Mouse (Mus musculus) bone marrow macrophage, adult 2 months (primary cell): ENCODE measurements around the gene Kif11. TPM values are rescaled to one million over a fixed set of nuclear protein-coding genes. Genes with fewer than 3 reads are reported as not detected.
A peak's percentile ranks its signal among the peaks of the same experiment; 100 is the strongest.

Experiments used
- H3K27ac ChIP-seq: 2 replicates; pipeline ENCODE4 v1.5.1; 2012; ENCODE audit warnings: low read depth, low read length; ENCODE audit not compliant: insufficient read depth
- H3K4me1 ChIP-seq: 2 replicates; pipeline ENCODE4 v1.6.1; 2012; ENCODE audit warnings: low read length; ENCODE audit not compliant: control insufficient read depth, insufficient read depth
- H3K4me3 ChIP-seq: 2 replicates; pipeline ENCODE4 v1.5.1; 2012; ENCODE audit warnings: mild to moderate bottlenecking, low read length, moderate library complexity; ENCODE audit not compliant: insufficient read depth
- CTCF ChIP-seq: IDR thresholded peaks from 2 replicates; pipeline ENCODE4 v1.5.1; 2012; ENCODE audit warnings: low read depth, mild to moderate bottlenecking, low read length, moderate library complexity
- POLR2A ChIP-seq: IDR thresholded peaks from 2 replicates; pipeline ENCODE4 v1.6.1; 2012; ENCODE audit warnings: mild to moderate bottlenecking, low read depth, low read length, borderline replicate concordance
- polyA plus RNA-seq: library from polyadenylated mRNA; stranded (reverse); fragments of >200 nt; gene quantifications from 2 replicates; pipeline ENCODE4 v1.2.4, GENCODE M21; 2012; ENCODE audit not compliant: missing spikeins, insufficient read depth, insufficient read length

The Kif11 gene
- polyA plus RNA-seq, 1 experiment: 34.9 TPM

DNA sequence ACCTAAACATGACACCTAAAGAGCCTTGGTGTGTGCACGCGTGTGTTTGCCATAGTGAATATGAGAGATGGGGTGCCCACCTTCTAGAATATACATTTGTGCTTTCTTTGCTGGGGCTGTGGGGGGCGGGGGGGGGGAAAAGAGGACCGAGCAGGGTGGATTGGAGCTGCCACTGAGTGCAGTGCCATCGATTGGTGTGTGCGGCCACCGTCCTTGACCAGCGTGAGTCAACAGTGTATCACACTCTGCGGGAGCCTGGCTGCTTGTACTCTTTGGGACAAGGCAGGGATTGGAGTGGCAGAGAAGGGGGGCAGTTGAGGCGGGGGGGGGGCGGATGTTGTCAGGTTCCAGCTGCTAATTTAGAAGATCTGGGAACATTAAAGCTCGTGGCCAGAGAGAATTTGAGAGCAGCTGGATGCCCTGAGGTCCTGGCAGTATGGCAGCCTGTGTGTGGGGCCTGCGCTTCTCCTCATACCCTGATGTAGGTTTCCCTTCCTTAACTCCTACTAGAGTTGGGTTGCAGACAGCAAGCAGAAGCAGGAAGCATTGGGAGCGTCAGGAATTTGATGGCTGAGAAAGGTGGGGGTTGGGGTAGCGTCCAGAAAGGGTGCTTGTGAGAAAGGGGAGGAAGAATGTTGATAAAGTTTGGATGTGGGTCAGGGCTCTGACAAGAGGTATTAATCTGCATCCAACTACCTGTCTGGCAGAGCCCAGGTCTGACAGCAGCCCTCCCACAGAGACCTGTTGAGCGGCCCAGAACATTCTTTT, 64.7 kb downstream of the Kif11 start:
- Histone ChIP-seq H3K4me1 (peaks cover 25% of the 10 kb centered on the region), H3K4me3 (no peak overlapping the region), H3K27ac (no peak overlapping the region)
- TF ChIP-seq POLR2A (no peak), CTCF (no peak)

DNA sequence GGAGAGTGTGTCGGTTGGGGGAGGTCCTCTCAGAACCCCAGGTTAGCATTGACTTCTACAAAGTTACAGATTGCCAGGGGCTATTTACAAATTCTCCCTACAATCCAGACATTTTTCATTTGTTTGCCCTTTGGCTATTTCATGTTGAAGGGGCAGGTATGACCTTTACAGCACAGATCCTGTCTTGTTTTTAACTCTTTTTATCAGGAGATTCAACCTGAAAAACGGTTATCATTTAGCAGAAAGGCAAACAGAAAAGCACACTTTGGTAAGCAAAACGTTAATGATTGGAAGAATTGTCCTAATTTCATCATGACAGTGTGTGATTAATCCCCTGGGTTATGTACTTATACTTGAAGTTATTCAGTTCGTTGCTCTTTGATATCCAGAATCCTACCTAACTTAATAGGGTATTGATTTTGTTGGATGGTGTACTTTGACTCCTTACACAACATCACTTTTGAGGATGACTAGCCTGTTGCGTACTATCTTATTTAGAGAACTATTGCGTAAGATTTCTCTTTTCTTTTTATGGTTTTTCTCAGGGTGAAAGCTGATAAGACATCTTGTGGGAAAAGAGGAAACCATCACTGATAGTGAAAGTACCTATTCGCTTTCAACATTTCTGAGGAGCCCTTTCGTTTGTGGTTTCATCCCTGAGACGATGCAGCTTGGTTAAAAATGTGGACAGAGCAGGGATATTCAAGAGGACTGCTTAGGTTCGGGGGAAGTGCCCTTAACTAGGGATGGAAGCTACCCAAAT, 66.5 kb downstream of the Kif11 start:
- Histone ChIP-seq H3K27ac (no peak overlapping the region), H3K4me1 (peaks cover 23% of the 10 kb centered on the region), H3K4me3 (no peak overlapping the region)
- TF ChIP-seq POLR2A: no peak
- no peak for TF ChIP-seq CTCF

DNA sequence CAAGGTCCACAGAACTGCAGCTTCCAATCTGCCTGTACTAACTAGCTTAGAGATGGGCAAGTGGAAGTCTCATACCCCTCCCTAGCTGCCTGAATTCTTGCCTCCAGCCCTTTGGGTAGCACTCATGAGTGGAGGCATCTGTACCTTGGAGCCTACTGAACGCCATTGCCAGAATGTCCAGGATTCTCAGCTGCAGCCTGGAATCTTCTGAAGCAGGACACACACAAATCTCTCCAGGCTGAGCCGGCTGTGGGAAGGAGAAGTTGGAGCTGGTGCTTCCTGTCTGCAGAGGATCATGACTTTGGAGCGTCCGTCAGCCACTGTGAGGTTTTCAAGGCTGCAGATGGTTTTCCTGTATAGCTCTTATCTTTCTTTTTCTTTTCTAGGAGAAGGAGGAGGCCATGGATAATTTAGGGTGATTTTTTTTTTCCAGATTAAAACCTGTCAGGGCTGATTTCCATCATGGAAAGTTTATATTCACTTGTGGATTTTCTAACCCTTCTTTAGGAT, 67.5 kb downstream of the Kif11 start:
- Histone ChIP-seq H3K4me3 (no peak overlapping the region), H3K27ac (peak overlapping the region; percentile 25; the same call in 1 of the 2 replicates), H3K4me1 (peaks cover 26% of the 10 kb centered on the region)
- no peak for TF ChIP-seq CTCF
- no peak for TF ChIP-seq POLR2A

DNA sequence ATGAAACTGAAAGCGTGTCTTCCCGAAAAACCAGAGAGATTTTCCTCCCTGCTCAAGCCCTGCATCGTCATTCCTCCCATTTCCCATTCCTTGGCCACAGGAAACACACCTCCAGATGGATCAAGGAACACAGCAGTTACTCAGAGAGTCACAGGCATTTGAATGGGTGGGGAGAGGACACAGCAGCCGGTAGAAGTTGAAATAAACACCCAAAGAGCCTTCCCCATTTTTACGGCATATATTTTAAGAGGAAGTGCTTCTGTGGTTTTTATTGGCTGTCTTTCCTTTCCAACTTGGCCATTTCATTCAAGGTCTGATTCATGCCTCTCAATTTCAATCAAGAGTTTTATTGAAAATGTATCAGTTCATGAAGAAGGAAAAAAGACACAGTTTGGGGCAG, 72.0 kb downstream of the Kif11 start:
- Histone ChIP-seq H3K4me1 (peaks cover 18% of the 10 kb centered on the region), H3K4me3 (peak overlapping the region; percentile 60), H3K27ac (peak overlapping the region; percentile 45)

DNA sequence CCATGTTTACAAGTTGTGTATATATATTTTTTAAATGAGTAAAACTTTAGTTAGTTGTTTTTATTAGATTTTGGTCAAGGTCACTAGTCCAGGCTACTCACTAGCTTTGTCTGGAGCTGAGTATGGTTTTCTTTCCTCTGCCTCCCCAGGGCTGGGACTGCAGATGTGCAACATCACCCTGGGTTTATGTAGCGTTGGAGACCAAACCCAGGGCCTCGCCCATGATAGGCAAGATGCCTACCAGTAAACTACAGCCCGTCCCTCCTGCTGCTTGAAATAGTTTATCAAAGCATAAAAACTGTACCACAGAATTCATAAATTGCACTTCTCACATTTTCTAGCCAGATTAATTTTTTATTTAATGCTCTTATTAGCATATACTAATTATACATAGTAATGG, 73.0 kb downstream of the Kif11 start:
- Histone ChIP-seq H3K4me1 (peaks cover 11% of the 10 kb centered on the region), H3K4me3 (no peak overlapping the region), H3K27ac (no peak overlapping the region)
- no peak for TF ChIP-seq CTCF
- TF ChIP-seq POLR2A: no peak

More for the DNA sequence above, 72.0 kb downstream of the Kif11 start:
- TF ChIP-seq POLR2A: no peak
- TF ChIP-seq CTCF: no peak

- TF ChIP-seq POLR2A (no peak), CTCF (no peak)
- Histone ChIP-seq H3K4me3 (no peak overlapping the region), H3K27ac (no peak overlapping the region), H3K4me1 (no peaks in the 10 kb centered on the region)
These were observed 79.3 kb downstream of the Kif11 start for GRCm38 (mm10) chr19:37455528-37455927.

GRCm38 (mm10) chr19:37455961-37456360, 79.8 kb downstream of the Kif11 start:
- Histone ChIP-seq H3K27ac (no peak overlapping the region), H3K4me3 (no peak overlapping the region), H3K4me1 (no peaks in the 10 kb centered on the region)
- TF ChIP-seq POLR2A: no peak
- TF ChIP-seq CTCF: no peak

GRCm38 (mm10) chr19:37458013-37458412, 81.8 kb downstream of the Kif11 start:
- TF ChIP-seq POLR2A: no peak
- TF ChIP-seq CTCF: no peak
- H3K4me3 ChIP-seq: no peak overlapping the region
- no peak overlapping the region for H3K27ac ChIP-seq
- H3K4me1 ChIP-seq: no peaks in the 10 kb centered on the region

DNA sequence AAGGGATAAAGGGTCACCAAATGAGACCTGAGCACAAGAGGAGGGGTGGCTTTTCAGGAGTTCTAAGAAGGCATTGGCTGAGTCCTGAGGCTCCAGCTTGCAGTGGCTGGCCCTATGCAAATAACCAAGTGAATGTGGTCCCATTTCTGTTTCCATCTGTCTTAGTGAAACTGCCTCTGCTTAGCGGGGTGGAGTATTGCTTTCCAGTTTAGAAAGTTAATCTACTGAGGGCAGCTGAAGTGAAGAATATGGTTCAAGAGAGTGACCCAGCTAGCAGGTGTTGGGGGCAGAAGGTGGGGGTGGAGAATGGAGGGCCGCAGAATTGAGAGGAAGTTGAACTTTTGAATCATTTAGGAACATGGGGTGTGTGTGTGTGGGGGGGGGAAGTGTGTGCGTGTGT, 90.2 kb downstream of the Kif11 start:
- H3K4me3 ChIP-seq: no peak overlapping the region
- TF ChIP-seq CTCF (no peak), POLR2A (no peak)
- no peaks in the 10 kb centered on the region; the same call in 1 of the 2 replicates for H3K4me1 ChIP-seq
- no peak overlapping the region for H3K27ac ChIP-seq

DNA sequence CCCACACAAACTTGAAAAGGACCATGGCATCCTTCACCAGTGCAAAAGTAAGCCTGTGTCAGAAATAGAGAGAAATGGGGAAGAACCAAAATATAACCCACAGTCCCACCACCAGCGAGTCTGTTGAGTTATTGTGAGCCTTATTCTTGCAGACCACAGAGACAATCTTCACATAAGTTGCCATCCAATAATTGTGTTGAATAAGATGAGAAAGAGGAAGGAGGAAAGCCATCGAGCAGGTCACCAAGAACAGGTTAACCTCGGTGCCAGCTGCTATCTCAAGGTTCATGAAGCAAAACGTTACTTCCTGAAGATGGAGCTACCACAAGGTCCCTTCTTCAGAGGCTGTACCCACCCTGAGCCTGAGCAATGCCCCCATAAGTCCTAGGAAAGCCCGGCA, 90.8 kb downstream of the Kif11 start:
- Histone ChIP-seq H3K27ac (no peak overlapping the region), H3K4me1 (peaks cover under 1% of the 10 kb centered on the region; the same call in 1 of the 2 replicates), H3K4me3 (no peak overlapping the region)
- TF ChIP-seq POLR2A: no peak
- TF ChIP-seq CTCF: no peak
